ENCODE assay signal across 8 mouse cellular contexts in genomic region chr5:31696971-31697643, GRCm38 (mm10). TPM values are rescaled to one million over a fixed set of nuclear protein-coding genes. Genes with fewer than 3 reads are reported as not detected.
DNase-seq lines count a peak whose midpoint lies in the region; ATAC-seq and TF ChIP-seq lines count a peak whose summit lies in the region.

TSS of gene Rbks (minus strand) at chr5:31697627.

- H3K4me1 ChIP-seq in testis, adult 2 months (ENCODE audit: control insufficient read depth, insufficient read depth, low read length), result no peaks in the 10 kb centered on the region; the same call in 1 of the 2 replicates
- H3K4me1 ChIP-seq in intestine, postnatal 0 days (replicated peaks; ENCODE audit: control insufficient read depth, insufficient read depth, low read length), result no peaks in the 10 kb centered on the region

- H3K4me2 ChIP-seq in intestine, postnatal 0 days (replicated peaks; ENCODE audit: low read depth), result peak within 1 kb of the TSS; percentile 81

- H3K27me3 ChIP-seq in testis, adult 2 months (ENCODE audit: control insufficient read depth, insufficient read depth, low read length), result no peaks in the 10 kb centered on the region
- no peaks in the 10 kb centered on the region for H3K27me3 ChIP-seq in intestine, postnatal 0 days (replicated peaks; ENCODE audit: control insufficient read depth, insufficient read depth, low read length)

- no peak for TF ChIP-seq CTCF in testis, adult 2 months (IDR thresholded peaks at IDR 0.05; ENCODE audit: control insufficient read depth, insufficient read depth, insufficient replicate concordance, low read depth, low read length)
- TF ChIP-seq CTCF in intestine, postnatal 0 days (IDR thresholded peaks at IDR 0.05; ENCODE audit: low read depth), result 0 out of 2 replicates have a peak, but pooled peaks have one; percentile 1

- no peak for ATAC-seq in intestine, postnatal 0 days
- peak; percentile 81 for ATAC-seq in monocyte, adult 5-6 weeks (replicated peaks; ENCODE audit: insufficient number of reproducible peaks, low FRiP score, low TSS enrichment, poor library complexity, severe bottlenecking)

- 6% methylated on average over 18 of the region's 18 CpGs for WGBS in intestine, postnatal 0 days

- H3K27ac ChIP-seq in testis, adult 2 months (ENCODE audit: control insufficient read depth, insufficient read depth, low read depth, low read length), result peak within 1 kb of the TSS; percentile 96
- H3K27ac ChIP-seq in intestine, postnatal 0 days (ENCODE audit: low read depth, low read length), result peak within 1 kb of the TSS; percentile 91

- H3K9me3 ChIP-seq in intestine, postnatal 0 days (ENCODE audit: control insufficient read depth), result no peaks in the 10 kb centered on the region

- no peak for TF ChIP-seq POLR2A in testis, adult 2 months (IDR thresholded peaks at IDR 0.05; ENCODE audit: control insufficient read depth, low read depth, low read length)

- no peaks in the 10 kb centered on the region; the same call in 1 of the 2 replicates for H3K36me3 ChIP-seq in testis, adult 2 months (ENCODE audit: control insufficient read depth, insufficient read depth, low read length)
- no peaks in the 10 kb centered on the region for H3K36me3 ChIP-seq in intestine, postnatal 0 days (ENCODE audit: control insufficient read depth, insufficient read depth)

- no peak for DNase-seq in adrenal gland, postnatal 14 days
- no peak for DNase-seq in adrenal gland, postnatal 4 days (ENCODE audit: low spot score in 2 of 2)
- no peak for DNase-seq in testis, postnatal 10 days (ENCODE audit: low spot score)
- no peak for DNase-seq in layer of hippocampus, adult 9-10 months (ENCODE audit: low spot score)
- no peak for DNase-seq in spleen, postnatal 36 days (ENCODE audit: low spot score in 2 of 2)

- peak within 1 kb of the TSS; percentile 96 for H3K4me3 ChIP-seq in testis, adult 2 months (ENCODE audit: control insufficient read depth, low read depth, low read length)
- peak within 1 kb of the TSS; percentile 75 for H3K4me3 ChIP-seq in intestine, postnatal 0 days (ENCODE audit: low read depth, low read length)

- H3K9ac ChIP-seq in intestine, postnatal 0 days (ENCODE audit: low read depth, low read length), result peak within 1 kb of the TSS; percentile 81

RNA-seq across cellular contexts. Expression of gene Rbks, which starts in this region (rescaled TPM):
- 10.2 and 10.3 TPM in 2 replicates for total RNA-seq in adrenal gland, postnatal 14 days (2021)
- 10 to 100 TPM in 1 of 2 experiments, 1 to 10 TPM in 1; 9.8 to 12.6 TPM for total RNA-seq in adrenal gland, postnatal 4 days (2021)
- 17.8 and 19.4 TPM in 2 replicates for polyA plus RNA-seq in testis, adult 2 months (2012; rRNA removed)
- polyA plus RNA-seq in intestine, postnatal 0 days (2015; fragmentation: Nextera tagmentation; extraction: Ambion mirVana), result 20.7 and 22.3 TPM in 2 replicates
- total RNA-seq in monocyte, adult 5-6 weeks (2017), result 4.1 to 17.8 TPM (median 6.9 TPM) in 3 replicates
